Mouse (Mus musculus) hindbrain, embryonic 13.5 days (tissue): Measurements from ENCODE around the gene Arid3a. TPM values are rescaled to one million over a fixed set of nuclear protein-coding genes. Genes with fewer than 3 reads are reported as not detected.

Source experiments
- ATAC-seq: fragments of 200-750 bp; cut with Nextera tagmentation; 2 replicates; pipeline ENCODE4 v1.8.0; 2017; ENCODE audit warnings: moderate TSS enrichment; ENCODE audit not compliant: low FRiP score
- H3K27ac ChIP-seq: fragments of 300-500 bp; sonication (generic); 2 replicates; pipeline ENCODE4 v1.5.1; 2015; ENCODE audit warnings: inconsistent platforms, mild to moderate bottlenecking, moderate library complexity
- H3K27me3 ChIP-seq: fragments of 300-500 bp; sonication (generic); 2 replicates; pipeline ENCODE4 v1.6.1; 2015; ENCODE audit warnings: mild to moderate bottlenecking, inconsistent platforms
- H3K36me3 ChIP-seq: fragments of 300-500 bp; sonication (generic); 2 replicates; pipeline ENCODE4 v1.6.1; 2015; ENCODE audit warnings: mild to moderate bottlenecking, inconsistent platforms
- H3K4me1 ChIP-seq: fragments of 300-500 bp; sonication (generic); replicated peaks from 2 replicates; pipeline ENCODE4 v1.6.1; 2015; ENCODE audit warnings: inconsistent platforms
- H3K4me2 ChIP-seq: fragments of 300-500 bp; sonication (generic); 2 replicates; pipeline ENCODE4 v1.6.1; 2015; ENCODE audit warnings: inconsistent platforms, mild to moderate bottlenecking, moderate library complexity
- H3K4me3 ChIP-seq: fragments of 300-500 bp; sonication (generic); 2 replicates; pipeline ENCODE4 v1.5.1; 2015; ENCODE audit warnings: mild to moderate bottlenecking, inconsistent platforms
- H3K9ac ChIP-seq: fragments of 300-500 bp; sonication (generic); 2 replicates; pipeline ENCODE4 v1.6.1; 2015; ENCODE audit warnings: mild to moderate bottlenecking, inconsistent platforms
- H3K9me3 ChIP-seq: fragments of 300-500 bp; sonication (generic); 2 replicates; pipeline ENCODE4 v1.6.1; 2016; ENCODE audit warnings: inconsistent platforms
- WGBS: fragments of 180-500 bp; shearing (Covaris S2); methylation state at CpG from one replicate; pipeline ENCODE4 v1.1.7; 2015; 5-methylcytosine and 5-hydroxymethylcytosine counted together
- polyA plus RNA-seq: library from polyadenylated mRNA; unstranded; fragments of >200 nt; fragmentation: Nextera tagmentation; extraction: Ambion mirVana; gene quantifications from 2 replicates; pipeline ENCODE4 v1.2.1, GENCODE M21; 2015

Arid3a gene
- polyA plus RNA-seq, 1 experiment from 2014 or later, result 3.5 TPM

DNA sequence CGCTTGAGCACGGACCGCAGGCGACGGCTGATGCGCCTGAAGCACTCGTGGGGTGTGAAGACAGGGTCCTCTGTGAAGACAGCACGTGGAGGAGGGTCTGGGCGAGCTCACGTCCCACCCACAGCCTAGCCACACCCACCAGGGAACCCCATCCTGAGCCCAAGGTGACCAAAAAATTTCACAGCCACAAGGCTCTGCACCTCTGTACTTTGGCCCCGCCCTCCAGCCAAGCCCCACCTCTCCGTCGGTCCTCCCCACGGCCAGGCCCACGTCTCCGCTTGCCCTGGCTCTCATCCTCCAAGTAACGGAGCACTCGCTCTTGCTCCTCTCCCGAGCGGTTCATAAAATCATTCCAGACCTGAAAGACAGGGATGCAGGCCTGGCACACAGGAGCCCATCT lies 14.4 kb upstream of the Arid3a start:
- Histone ChIP-seq H3K27me3 (peaks cover 3% of the 10 kb centered on the region), H3K36me3 (peaks cover 29% of the 10 kb centered on the region), H3K4me3 (no peak overlapping the region), H3K9me3 (no peaks in the 10 kb centered on the region), H3K4me1 (peaks cover 44% of the 10 kb centered on the region), H3K27ac (no peak overlapping the region), H3K9ac (no peak overlapping the region), H3K4me2 (no peak overlapping the region)
- no peak for ATAC-seq
- WGBS, result 67% methylated on average over 20 of the region's 20 CpGs

DNA sequence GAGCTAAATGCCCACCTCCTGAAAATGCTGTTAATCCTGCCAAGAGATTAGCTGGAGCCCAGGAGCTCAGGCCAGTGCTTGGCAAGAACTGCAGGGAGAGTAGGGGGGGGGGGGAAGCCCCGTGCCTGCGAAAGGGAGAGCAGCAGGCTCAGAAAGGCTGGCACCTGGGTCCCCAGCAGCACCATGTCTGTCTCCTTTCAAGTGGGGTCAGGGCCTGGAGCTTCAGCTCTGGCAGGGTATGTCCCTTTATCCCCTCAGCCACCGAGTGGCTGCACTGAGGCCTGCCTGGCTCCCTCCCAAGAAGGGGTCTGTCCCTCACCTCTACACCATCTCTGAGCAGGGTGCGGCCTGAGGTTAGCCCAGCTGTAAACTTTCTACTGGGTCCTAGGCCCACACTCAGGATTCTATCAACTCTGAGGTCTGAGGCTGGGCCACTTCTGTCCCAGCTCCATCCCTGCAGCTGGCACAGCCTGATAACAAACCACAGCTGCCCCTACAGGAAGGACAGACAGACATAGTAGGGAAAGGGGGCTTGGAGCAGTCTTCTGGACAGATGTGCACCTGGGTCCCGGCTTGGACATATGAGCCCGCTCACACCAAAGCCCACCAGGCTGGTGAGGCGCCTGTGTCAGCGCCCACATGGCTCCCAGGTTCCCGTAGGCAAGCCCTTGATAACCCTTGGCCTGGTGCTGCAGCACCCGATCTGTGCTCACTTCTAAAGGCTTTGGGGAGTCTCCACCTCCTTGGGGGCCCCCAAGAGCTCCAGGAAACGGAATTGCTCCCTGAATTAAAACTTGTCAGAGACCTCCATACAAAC lies 12.5 kb upstream of the Arid3a start:
- H3K4me1 ChIP-seq, result peaks cover 50% of the 10 kb centered on the region

DNA sequence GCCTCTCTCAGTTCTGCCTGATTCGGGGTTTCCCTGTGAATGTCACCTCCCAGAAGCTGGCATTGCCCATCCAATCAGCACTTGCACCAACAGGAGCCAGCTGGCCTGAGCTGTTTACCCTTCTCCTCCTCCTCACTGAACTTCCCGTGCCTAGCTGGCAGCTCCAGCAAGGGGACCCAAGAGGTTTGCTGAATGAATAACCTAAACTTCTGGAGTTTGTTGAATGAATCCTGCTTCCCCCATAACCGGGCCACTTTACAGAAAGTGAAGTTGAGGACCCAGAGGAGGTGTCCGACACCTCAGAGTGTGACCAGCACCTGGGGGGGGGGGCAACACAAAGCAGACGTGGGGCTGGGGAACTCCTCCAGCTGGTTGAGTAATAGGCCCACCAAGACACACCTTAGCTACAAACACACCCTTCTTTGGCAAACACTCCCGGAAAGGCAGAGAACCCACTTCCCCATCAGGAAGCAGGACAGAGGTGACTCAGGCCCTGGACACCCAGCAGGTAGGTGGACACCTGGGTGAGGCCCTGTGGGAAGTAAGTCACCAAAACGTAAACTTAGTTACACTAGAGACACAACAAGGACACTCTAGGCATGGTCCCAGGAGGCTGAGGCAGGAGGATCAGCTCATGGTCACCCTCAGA lies 11.8 kb upstream of the Arid3a start:
- no peak overlapping the region for H3K27ac ChIP-seq
- H3K4me1 ChIP-seq, result peaks cover 49% of the 10 kb centered on the region
- peaks cover 29% of the 10 kb centered on the region for H3K27me3 ChIP-seq
- H3K4me2 ChIP-seq, result peak overlapping the region; percentile 97
- H3K9ac ChIP-seq, result peak overlapping the region; percentile 97
- 0 out of 2 replicates have a peak overlapping the region, but pooled peaks have one; percentile 78 for H3K4me3 ChIP-seq
- no peaks in the 10 kb centered on the region for H3K9me3 ChIP-seq
- peaks cover 29% of the 10 kb centered on the region for H3K36me3 ChIP-seq
- no peak for ATAC-seq
- WGBS, result 77% methylated on average over 7 of the region's 7 CpGs

More for the DNA sequence above, 12.5 kb upstream of the Arid3a start:
- Histone ChIP-seq H3K36me3 (peaks cover 29% of the 10 kb centered on the region), H3K4me2 (no peak overlapping the region), H3K9me3 (no peaks in the 10 kb centered on the region), H3K27ac (0 out of 2 replicates have a peak overlapping the region, but pooled peaks have one; percentile 18), H3K4me3 (no peak overlapping the region), H3K9ac (peak overlapping the region; percentile 53), H3K27me3 (peaks cover 22% of the 10 kb centered on the region)
- ATAC-seq, result no peak
- WGBS, result 76% methylated on average over 11 of the region's 11 CpGs

DNA sequence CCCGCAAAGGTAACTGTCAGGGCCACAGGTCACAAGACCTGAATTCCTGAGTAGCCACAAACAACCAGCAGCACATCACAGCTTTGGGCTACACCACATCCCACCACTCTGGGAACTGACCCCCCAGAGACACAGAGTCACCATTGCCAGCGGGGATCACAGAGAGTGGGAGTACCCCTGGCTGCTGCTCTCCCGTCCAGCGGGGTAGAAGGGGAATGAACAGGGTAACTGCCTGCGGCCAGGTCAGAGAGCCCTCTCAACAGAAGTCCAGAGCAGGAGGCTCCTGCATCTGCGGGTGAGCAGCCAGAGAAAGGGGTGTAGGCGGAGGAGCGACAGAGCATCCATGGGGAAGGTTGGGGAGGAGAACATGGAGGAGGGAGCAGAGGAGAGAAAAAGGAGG lies 10.8 kb upstream of the Arid3a start:
- 5% methylated on average over 8 of the region's 8 CpGs for WGBS
- Histone ChIP-seq H3K9ac (peak overlapping the region; percentile 97), H3K4me1 (peaks cover 59% of the 10 kb centered on the region), H3K27ac (peak overlapping the region; percentile 86), H3K27me3 (peaks cover 39% of the 10 kb centered on the region), H3K36me3 (peaks cover 22% of the 10 kb centered on the region), H3K4me2 (peak overlapping the region; percentile 97), H3K4me3 (peak overlapping the region; percentile 78), H3K9me3 (no peaks in the 10 kb centered on the region)
- ATAC-seq, result no peak

DNA sequence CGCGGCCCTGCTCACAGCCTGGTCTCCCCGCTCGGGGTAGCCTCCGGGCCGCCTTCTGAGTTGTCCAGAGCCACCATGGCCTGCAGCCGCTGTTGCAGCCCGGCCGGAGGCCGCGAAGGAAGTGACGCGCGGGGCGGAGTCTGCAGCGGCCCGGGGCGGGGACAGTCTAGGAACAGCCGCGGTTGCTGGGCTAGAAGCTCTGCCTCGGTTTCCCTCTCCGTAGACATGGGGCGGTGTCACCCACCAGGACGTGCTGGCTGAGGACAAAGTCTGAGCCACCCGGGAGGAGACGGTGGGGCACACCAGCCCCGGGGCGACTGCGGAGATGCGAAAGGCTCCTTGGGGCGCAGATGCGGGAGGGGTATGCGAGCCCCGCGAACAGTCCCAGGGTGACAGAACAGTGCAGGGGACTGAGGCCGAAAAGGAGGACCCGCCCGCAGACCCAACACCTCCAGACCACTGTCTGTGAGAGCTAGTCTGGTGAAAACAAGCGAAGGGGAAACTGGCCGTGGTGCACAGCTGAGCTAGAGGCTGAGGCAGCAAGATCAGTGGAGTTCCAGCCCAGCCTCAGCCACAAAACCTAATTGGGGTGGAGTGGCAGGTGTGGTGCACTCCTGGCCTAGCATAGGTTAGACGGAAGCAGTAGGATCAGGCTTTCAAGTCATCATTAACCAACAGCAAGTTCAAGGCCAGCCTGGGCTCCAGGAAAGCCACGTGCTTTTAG lies 9.9 kb upstream of the Arid3a start, which contains the start of gene Kiss1r:
Kiss1r (plus strand) TSS at position 164 of the 724 bp plus-strand sequence.
- 4% methylated on average over 42 of the region's 42 CpGs for WGBS
- H3K9ac ChIP-seq, result peak within 1 kb of the TSS; percentile 97
- H3K4me1 ChIP-seq, result peaks cover 68% of the 10 kb centered on the region

DNA sequence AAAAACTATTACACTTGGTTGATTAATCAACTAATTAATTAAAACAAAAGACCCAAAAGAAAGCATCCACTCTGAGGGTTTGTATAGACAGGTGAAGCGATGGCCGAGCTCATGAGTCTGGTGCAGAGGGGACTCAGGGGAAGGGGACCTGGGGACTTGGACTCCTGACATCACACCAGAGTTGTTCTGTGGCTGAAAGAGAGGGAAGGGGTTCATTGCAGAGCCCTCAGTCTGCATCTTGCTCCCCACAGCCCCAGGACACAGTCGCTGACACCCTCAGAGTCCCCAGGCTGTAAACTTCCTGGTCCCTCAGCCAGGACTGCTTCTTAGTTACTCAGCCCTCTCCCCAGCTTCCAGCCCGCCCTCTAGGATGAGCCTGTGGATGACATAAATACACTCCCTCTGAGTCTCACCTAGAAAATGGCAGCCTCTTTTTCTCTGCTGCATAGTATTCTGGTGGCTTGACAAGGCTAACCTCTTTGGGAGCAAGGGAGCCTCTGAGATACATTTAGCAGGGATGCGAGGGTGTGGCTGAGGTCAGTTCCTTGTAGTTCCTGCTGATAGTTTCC lies 9.2 kb upstream of the Arid3a start:
- no peaks in the 10 kb centered on the region for H3K9me3 ChIP-seq
- no peak for ATAC-seq
- H3K9ac ChIP-seq, result peak overlapping the region; percentile 97
- peaks cover 55% of the 10 kb centered on the region for H3K27me3 ChIP-seq
- no peak overlapping the region for H3K27ac ChIP-seq
- peak overlapping the region; percentile 97 for H3K4me2 ChIP-seq
- peaks cover 6% of the 10 kb centered on the region for H3K36me3 ChIP-seq
- H3K4me3 ChIP-seq, result peak overlapping the region; percentile 78
- 69% methylated on average over 5 of the region's 5 CpGs for WGBS
- H3K4me1 ChIP-seq, result peaks cover 68% of the 10 kb centered on the region

More for the DNA sequence above, 9.9 kb upstream of the Arid3a start, which contains the start of gene Kiss1r:
- peak within 1 kb of the TSS; percentile 78 for H3K4me3 ChIP-seq
- H3K4me2 ChIP-seq, result peak within 1 kb of the TSS; percentile 97
- H3K9me3 ChIP-seq, result no peaks in the 10 kb centered on the region
- peak within 1 kb of the TSS; percentile 86 for H3K27ac ChIP-seq
- peaks cover 48% of the 10 kb centered on the region for H3K27me3 ChIP-seq
- H3K36me3 ChIP-seq, result peaks cover 13% of the 10 kb centered on the region
- ATAC-seq, result peak; percentile 72

DNA sequence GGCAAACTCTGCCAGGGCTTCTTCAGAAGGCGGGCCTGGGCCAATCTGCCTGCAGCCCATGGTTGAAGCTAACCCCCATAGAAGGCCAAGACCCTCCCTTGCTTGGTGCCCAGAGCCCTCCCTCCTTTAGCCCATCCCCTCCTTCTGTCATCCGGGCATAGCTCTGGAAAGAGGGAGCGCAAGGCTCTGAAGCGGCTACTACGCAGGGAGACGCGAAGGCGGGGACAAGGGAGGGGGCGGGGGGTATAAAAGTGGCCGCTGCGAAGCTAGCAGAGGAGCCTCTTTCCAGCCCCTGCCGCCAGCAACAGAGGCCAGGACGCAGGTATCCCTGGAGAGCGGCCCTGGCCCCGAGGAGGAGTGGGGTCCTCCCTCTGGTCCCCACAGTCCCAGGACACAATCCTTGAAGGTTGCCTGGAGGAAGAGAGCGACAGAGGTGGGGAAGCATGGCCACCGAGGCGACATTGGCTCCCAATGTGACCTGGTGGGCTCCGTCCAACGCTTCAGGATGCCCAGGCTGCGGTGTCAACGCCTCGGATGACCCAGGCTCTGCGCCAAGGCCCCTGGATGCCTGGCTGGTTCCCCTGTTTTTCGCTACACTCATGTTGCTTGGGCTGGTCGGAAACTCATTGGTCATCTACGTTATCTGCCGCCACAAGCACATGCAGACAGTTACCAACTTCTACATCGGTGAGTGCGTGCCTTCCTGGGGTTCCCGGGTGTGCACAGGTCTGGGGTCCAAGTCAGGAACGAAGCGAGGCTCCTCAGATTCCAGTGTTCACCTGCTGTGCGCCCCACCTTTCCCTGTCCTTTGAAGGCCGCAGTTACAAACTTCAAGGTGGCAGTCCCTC lies 8.4 kb upstream of the Arid3a start:
- Histone ChIP-seq H3K27ac (no peak overlapping the region), H3K4me1 (peaks cover 68% of the 10 kb centered on the region), H3K36me3 (0 out of 2 replicates have a peak, but pooled peaks cover under 1% of the 10 kb centered on the region), H3K4me3 (0 out of 2 replicates have a peak overlapping the region, but pooled peaks have one; percentile 78), H3K9ac (peak overlapping the region; percentile 43), H3K9me3 (no peaks in the 10 kb centered on the region), H3K4me2 (peak overlapping the region; percentile 20; the same call in 1 of the 2 replicates), H3K27me3 (peaks cover 63% of the 10 kb centered on the region)
- ATAC-seq, result no peak
- WGBS, result 4% methylated on average over 35 of the region's 35 CpGs

DNA sequence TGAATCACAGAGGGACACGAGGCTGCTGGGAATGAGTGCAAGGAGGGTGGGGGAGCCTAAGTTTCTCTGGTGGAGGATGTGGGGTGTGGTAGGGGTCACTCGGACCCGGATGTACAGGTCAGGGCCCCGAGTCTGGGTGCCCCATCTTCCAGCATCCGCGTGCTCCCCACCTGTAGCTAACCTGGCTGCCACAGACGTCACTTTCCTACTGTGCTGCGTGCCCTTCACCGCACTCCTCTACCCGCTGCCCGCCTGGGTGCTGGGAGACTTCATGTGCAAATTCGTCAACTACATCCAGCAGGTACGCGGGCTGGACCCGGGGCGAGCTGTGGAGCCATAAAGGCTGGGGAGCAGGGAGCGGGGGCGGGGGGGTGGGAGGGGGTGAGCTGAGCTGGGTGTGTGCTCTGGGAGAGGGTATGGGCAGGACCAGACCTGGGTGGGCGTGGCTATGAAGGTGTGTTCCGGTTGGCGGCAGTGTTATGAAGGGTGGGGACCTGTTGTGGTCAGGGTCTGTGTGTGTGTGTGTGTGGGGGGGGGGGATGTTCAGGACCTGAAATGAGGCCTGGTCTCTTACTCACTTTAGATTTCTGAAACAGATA lies 7.5 kb upstream of the Arid3a start:
- ATAC-seq, result no peak
- Histone ChIP-seq H3K9ac (peak overlapping the region; percentile 43; the same call in 1 of the 2 replicates), H3K4me3 (no peak overlapping the region), H3K9me3 (no peaks in the 10 kb centered on the region), H3K4me2 (no peak overlapping the region), H3K27me3 (peaks cover 71% of the 10 kb centered on the region), H3K4me1 (peaks cover 61% of the 10 kb centered on the region), H3K27ac (no peak overlapping the region), H3K36me3 (no peaks in the 10 kb centered on the region)
- 4% methylated on average over 21 of the region's 21 CpGs for WGBS

DNA sequence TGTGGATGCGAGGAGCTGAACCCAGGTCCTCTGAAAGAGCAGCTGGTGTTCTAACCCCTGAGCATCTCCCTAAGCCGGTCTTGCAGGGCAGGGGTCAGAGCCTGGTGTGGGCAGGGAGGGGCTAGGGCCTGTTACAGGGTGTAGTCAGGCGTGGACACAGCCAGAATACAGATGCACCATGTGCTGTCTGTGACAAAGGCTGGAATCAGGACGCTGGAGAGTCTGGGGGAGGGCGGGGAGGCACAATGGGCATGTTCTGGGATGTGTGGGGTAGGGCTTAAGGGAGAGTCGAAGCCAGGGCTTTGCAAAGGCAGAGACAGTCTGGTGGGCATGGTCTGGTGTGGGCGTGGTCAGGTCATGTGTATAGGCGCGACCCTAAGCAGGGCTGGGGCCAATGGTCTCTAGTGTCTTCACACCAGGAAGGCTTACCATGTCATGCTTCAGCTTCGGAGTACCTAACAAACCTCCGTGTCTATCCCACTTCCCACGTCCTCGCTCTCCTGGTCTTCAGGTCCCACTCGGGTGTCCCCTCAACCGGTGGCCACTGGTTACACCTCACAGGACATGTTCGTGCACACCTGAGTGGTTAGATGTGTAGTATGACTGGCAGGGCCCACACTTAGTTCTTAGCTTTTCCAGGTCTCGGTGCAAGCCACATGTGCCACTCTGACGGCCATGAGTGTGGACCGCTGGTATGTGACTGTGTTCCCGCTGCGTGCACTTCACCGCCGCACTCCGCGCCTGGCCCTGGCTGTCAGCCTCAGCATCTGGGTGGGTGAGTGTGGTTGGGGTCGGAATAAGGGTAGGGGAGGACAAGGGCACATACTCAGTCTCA lies 6.6 kb upstream of the Arid3a start:
- H3K4me3 ChIP-seq, result peak overlapping the region; percentile 30
- no peak for ATAC-seq
- H3K9ac ChIP-seq, result no peak overlapping the region
- no peaks in the 10 kb centered on the region for H3K36me3 ChIP-seq
- peak overlapping the region; percentile 50 for H3K4me2 ChIP-seq
- WGBS, result 18% methylated on average over 25 of the region's 26 CpGs
- H3K9me3 ChIP-seq, result no peaks in the 10 kb centered on the region
- H3K27ac ChIP-seq, result no peak overlapping the region
- H3K27me3 ChIP-seq, result peaks cover 75% of the 10 kb centered on the region
- H3K4me1 ChIP-seq, result peaks cover 52% of the 10 kb centered on the region

DNA sequence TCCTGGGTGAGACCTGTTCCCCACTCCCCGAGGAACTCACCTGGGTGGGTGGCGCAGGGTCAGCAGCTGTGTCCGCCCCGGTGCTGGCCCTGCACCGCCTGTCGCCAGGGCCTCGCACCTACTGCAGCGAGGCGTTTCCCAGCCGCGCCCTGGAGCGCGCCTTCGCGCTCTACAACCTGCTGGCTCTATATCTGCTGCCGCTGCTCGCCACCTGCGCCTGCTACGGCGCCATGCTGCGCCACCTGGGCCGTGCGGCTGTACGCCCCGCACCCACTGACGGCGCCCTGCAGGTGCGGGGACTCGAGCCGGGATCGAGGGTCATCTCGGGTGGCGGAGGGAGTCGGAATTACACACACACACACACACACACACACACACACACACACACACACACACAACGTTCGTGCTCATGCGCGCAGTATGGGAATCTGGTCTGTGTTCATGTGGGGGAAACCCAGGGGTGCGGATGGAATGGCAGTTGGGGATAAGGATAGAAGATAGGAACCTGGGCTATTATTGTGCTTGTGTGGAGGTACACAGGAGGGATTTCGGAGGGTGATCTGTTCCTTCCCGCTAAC lies 5.8 kb upstream of the Arid3a start, which contains the start of gene R3hdm4:
R3hdm4 (minus strand) TSS at position 251 of the 578 bp plus-strand sequence.
- no peak within 1 kb of the TSS for H3K27ac ChIP-seq
- WGBS, result 4% methylated on average over 41 of the region's 41 CpGs
- peak within 1 kb of the TSS; percentile 58 for H3K9ac ChIP-seq
- peak within 1 kb of the TSS; percentile 30 for H3K4me3 ChIP-seq
- H3K36me3 ChIP-seq, result no peaks in the 10 kb centered on the region
- H3K4me2 ChIP-seq, result peak within 1 kb of the TSS; percentile 50
- no peak for ATAC-seq
- H3K4me1 ChIP-seq, result peaks cover 51% of the 10 kb centered on the region
- H3K27me3 ChIP-seq, result peaks cover 75% of the 10 kb centered on the region
- H3K9me3 ChIP-seq, result no peaks in the 10 kb centered on the region
